In genomic region chr4:84385156-84385555, GRCm38 (mm10) we compare ENCODE assay signal across 24 mouse cellular contexts.
"Had no signal": no experiment of that assay in that cellular context is flagged by ENCODE, and none has a peak within 500 bp of the region (broad histone marks: within the 10 kb centered on the region; RNA-seq: fewer than 3 reads in every experiment).

No protein-coding gene starts in this region.

- H3K4me1 ChIP-seq: heart, embryonic 13.5 days; heart, embryonic 15.5 days; hindbrain, embryonic 13.5 days; hindbrain, embryonic 15.5 days; liver, embryonic 12.5 days had no signal

- H3K36me3 ChIP-seq: heart, embryonic 13.5 days; heart, embryonic 15.5 days; hindbrain, embryonic 13.5 days; hindbrain, embryonic 15.5 days; liver, embryonic 12.5 days had no signal

- H3K9me3 ChIP-seq: heart, embryonic 13.5 days; heart, embryonic 15.5 days; hindbrain, embryonic 13.5 days; hindbrain, embryonic 15.5 days; limb, embryonic 12.5 days; liver, embryonic 12.5 days had no signal

- ATAC-seq: hindbrain, postnatal 0 days; intestine, embryonic 16.5 days; liver, embryonic 12.5 days had no signal

- H3K27me3 ChIP-seq: heart, embryonic 13.5 days; heart, embryonic 15.5 days; hindbrain, embryonic 13.5 days; hindbrain, embryonic 15.5 days; limb, embryonic 12.5 days; liver, embryonic 12.5 days had no signal

- H3K4me3 ChIP-seq: gastrocnemius, adult 2 months; heart, adult 2 months; heart, embryonic 13.5 days; heart, embryonic 15.5 days; hindbrain, embryonic 13.5 days; hindbrain, embryonic 15.5 days; limb, embryonic 12.5 days; liver, embryonic 12.5 days had no signal

- H3K27ac ChIP-seq: gastrocnemius, adult 2 months; heart, adult 2 months; heart, embryonic 13.5 days; heart, embryonic 15.5 days; hindbrain, embryonic 13.5 days; hindbrain, embryonic 15.5 days; hindbrain, postnatal 0 days; limb, embryonic 12.5 days; liver, embryonic 12.5 days; liver, embryonic 14.5 days had no signal

- H3K9ac ChIP-seq: heart, embryonic 13.5 days; heart, embryonic 15.5 days; hindbrain, embryonic 13.5 days; hindbrain, embryonic 15.5 days; limb, embryonic 12.5 days; liver, embryonic 12.5 days; liver, embryonic 14.5 days had no signal

- H3K4me2 ChIP-seq: heart, embryonic 11.5 days; heart, embryonic 13.5 days; heart, embryonic 15.5 days; hindbrain, embryonic 13.5 days; hindbrain, embryonic 15.5 days; limb, embryonic 12.5 days; liver, embryonic 12.5 days had no signal

- DNase-seq: gastrocnemius, adult 2 months; gastrocnemius, postnatal 10 days; gastrocnemius, postnatal 25 days; heart, adult 11 months; heart, adult 2 months; heart, postnatal 14 days; heart, postnatal 36 days; kidney, adult 11 months; kidney, adult 8-10 months; kidney, postnatal 10 days; kidney, postnatal 36 days; layer of hippocampus, adult 9-11 months; layer of hippocampus, postnatal 36 days; left cerebral cortex, postnatal 4 days had no signal
